Mouse (Mus musculus): ENCODE measurements around the gene Tbc1d14. TPM values are rescaled to one million over a fixed set of nuclear protein-coding genes. Genes with fewer than 3 reads are reported as not detected.
A peak's percentile ranks its signal among the peaks of the same experiment; 100 is the strongest.

Tbc1d14 gene
- polyA plus RNA-seq, 1 experiment, result 30.2 TPM

DNA sequence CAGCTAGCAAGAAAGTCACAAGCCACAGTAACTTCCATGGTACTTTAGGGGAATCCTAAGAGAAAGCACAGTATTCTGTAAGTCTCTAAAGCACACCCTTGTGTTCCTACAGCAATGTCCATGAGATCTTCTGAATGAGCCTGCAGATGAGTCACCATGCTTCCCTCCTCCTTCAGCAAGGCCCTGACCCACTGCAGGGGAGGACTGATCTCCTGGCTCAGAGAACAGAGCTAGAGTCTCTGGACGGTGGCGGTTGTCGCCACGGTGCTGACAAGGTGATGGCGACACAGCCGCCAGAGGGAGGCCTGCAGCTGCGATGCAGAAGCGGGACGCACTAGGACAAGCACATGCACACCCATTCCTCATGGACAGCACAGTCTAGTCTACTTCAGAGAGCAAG is 9.0 kb upstream of the Tbc1d14 start:
- no peak for DNase-seq
- H3K4me3 ChIP-seq (replicated peaks; ENCODE audit: extremely low read depth, low read depth, low read length), result no peak overlapping the region
- WGBS, result 83% methylated on average over 9 of the region's 9 CpGs
- TF ChIP-seq CTCF (IDR thresholded peaks at IDR 0.05; ENCODE audit: insufficient read depth, low read length) (no peak), POLR2A (IDR thresholded peaks at IDR 0.05; ENCODE audit: borderline replicate concordance, extremely low read depth, low read depth, low read length) (no peak)
- no peaks in the 10 kb centered on the region for H3K4me1 ChIP-seq (ENCODE audit: control insufficient read depth, insufficient read depth, low read length)

DNA sequence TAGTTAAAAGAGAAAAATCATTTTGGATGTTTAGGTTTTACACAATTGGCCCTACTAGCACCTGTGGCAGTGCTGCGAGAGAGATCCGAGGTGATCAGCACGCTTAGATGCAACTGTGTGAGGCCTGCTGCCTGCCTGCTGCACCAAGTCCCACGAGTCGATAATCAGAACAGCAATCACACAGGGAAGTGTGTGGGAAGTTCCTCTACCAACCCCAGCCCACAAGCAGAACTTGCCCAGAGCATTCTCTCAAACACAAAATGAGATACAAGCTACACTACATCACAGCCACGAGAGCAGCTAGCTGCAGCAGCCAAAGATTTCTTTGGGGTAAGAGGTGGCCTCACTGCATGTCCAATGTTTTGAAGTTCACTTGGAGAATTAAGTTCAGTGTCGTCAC is 8.4 kb upstream of the Tbc1d14 start:
- no peak for TF ChIP-seq POLR2A (IDR thresholded peaks at IDR 0.05; ENCODE audit: borderline replicate concordance, extremely low read depth, low read depth, low read length)
- TF ChIP-seq CTCF (IDR thresholded peaks at IDR 0.05; ENCODE audit: insufficient read depth, low read length), result no peak
- H3K4me1 ChIP-seq (ENCODE audit: control insufficient read depth, insufficient read depth, low read length), result no peaks in the 10 kb centered on the region
- DNase-seq, result no peak
- no peak overlapping the region for H3K4me3 ChIP-seq (replicated peaks; ENCODE audit: extremely low read depth, low read depth, low read length)
- 86% methylated on average over 7 of the region's 7 CpGs for WGBS

DNA sequence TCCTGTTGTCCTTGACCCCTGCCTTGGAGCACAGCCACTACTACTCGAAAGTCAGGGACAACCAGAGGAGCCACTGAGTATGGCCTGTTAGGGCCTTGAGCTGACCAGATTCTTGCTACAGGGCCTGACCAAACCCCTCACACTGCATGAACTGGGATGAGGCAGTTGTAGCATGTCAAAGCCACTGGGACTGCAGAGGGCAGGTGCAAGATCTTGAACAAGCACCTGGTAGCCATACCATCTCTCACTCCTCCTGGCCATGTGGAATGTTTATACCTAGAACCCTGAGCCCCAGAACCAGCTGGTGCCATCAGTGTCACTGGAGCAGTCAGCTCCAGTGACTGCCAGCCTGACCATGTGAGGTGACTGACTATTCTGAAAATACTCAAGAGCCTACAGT is 5.8 kb upstream of the Tbc1d14 start:
- H3K4me1 ChIP-seq (ENCODE audit: control insufficient read depth, insufficient read depth, low read length), result no peaks in the 10 kb centered on the region
- 72% methylated on average over 1 of the region's 1 CpGs for WGBS
- no peak for DNase-seq
- no peak overlapping the region for H3K4me3 ChIP-seq (replicated peaks; ENCODE audit: extremely low read depth, low read depth, low read length)
- TF ChIP-seq POLR2A (IDR thresholded peaks at IDR 0.05; ENCODE audit: borderline replicate concordance, extremely low read depth, low read depth, low read length) (no peak), CTCF (IDR thresholded peaks at IDR 0.05; ENCODE audit: insufficient read depth, low read length) (no peak)

DNA sequence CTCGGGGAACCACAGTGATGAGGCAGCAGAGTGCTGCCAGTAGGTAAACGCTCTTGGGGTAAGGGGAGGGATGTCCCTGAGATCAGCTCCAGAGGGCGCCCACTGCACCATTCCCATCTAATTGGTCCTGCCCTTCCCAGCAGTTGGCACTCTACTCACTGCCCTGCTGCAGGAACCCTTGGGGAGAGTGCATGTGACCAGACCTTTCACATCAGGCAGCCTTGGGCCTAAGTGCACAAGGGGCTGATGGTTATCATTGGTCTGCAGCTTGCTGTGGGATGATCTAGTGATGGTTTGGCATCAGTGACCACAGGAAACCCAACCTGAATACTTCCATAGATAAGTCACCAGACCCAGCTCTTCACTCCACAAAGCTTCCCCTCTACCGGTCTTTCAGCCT is 4.6 kb upstream of the Tbc1d14 start:
- WGBS, result 29% methylated on average over 4 of the region's 4 CpGs
- no peak for DNase-seq
- TF ChIP-seq CTCF (IDR thresholded peaks at IDR 0.05; ENCODE audit: insufficient read depth, low read length) (peak; percentile 41; the same call in 1 of the 2 replicates), POLR2A (IDR thresholded peaks at IDR 0.05; ENCODE audit: borderline replicate concordance, extremely low read depth, low read depth, low read length) (no peak)
- H3K4me3 ChIP-seq (replicated peaks; ENCODE audit: extremely low read depth, low read depth, low read length), result no peak overlapping the region
- H3K4me1 ChIP-seq (ENCODE audit: control insufficient read depth, insufficient read depth, low read length), result no peaks in the 10 kb centered on the region

DNA sequence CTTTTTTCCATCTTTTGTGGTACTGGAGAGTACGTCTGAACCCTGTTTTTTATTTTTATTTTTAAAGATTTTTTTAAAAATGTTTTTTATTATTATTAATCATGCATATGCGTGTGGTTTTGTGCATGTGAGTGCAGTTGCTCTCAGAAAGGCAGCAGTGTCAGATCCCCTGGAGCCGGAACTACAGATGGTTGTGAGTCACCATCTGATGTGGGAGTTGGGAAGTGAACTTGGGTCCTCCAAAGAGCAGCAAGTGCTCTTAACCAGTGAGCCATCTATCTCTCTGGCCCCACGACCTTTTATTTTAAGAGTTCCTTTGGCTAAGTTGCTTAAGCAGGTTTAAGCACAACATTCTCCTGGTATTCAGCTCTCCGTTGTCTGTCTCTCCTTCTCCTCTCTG is 3.1 kb upstream of the Tbc1d14 start:
- DNase-seq, result no peak
- TF ChIP-seq POLR2A (IDR thresholded peaks at IDR 0.05; ENCODE audit: borderline replicate concordance, extremely low read depth, low read depth, low read length), result no peak
- TF ChIP-seq CTCF (IDR thresholded peaks at IDR 0.05; ENCODE audit: insufficient read depth, low read length), result no peak
- H3K4me3 ChIP-seq (replicated peaks; ENCODE audit: extremely low read depth, low read depth, low read length), result no peak overlapping the region
- H3K4me1 ChIP-seq (ENCODE audit: control insufficient read depth, insufficient read depth, low read length), result no peaks in the 10 kb centered on the region
- 59% methylated on average over 5 of the region's 5 CpGs for WGBS

DNA sequence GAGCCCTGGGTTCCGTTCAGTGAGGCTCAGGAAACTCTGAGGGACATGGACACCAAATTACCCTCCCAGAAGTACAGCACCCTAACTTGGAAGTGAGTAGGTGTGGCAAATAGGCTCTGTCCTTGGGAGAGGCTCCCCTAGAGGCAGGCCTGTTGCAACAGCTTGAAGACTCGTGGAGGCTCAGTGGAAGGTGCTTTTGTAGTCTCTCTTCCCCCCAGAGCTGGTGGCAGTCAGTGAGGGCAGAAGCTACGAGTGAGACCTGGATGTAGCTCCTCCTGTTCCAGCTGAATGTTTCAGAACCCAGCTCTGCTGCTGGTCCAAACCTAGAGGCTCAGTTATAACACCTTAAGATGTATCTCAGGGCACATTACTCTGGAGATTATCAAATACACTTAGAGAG is 2.0 kb upstream of the Tbc1d14 start:
- no peak for TF ChIP-seq CTCF (IDR thresholded peaks at IDR 0.05; ENCODE audit: insufficient read depth, low read length)
- no peak for TF ChIP-seq POLR2A (IDR thresholded peaks at IDR 0.05; ENCODE audit: borderline replicate concordance, extremely low read depth, low read depth, low read length)
- no peak for DNase-seq
- Histone ChIP-seq H3K4me3 (replicated peaks; ENCODE audit: extremely low read depth, low read depth, low read length) (no peak overlapping the region), H3K4me1 (ENCODE audit: control insufficient read depth, insufficient read depth, low read length) (no peaks in the 10 kb centered on the region)
- WGBS, result 26% methylated on average over 3 of the region's 3 CpGs

DNA sequence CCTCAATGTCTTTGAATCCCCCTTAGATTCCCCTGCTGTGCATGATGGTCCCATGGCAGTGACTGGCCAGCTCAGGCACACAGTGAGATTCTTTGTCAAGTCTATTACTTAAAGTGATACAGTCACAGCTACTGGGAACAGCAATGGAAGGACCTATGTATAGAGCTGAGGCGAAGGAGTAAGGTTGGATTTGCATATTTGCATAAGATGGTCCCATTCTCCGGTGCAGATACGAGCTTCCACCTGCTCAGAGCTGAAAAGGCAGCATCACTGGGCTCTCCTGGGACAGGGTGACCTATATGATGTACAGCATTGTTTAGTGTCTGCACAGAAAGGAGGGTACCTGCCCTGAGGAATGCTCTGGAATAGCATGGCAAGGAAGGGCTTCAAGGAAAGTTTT is 1.3 kb upstream of the Tbc1d14 start:
- DNase-seq, result no peak
- no peaks in the 10 kb centered on the region for H3K4me1 ChIP-seq (ENCODE audit: control insufficient read depth, insufficient read depth, low read length)
- no peak overlapping the region for H3K4me3 ChIP-seq (replicated peaks; ENCODE audit: extremely low read depth, low read depth, low read length)
- 77% methylated on average over 3 of the region's 3 CpGs for WGBS
- TF ChIP-seq CTCF (IDR thresholded peaks at IDR 0.05; ENCODE audit: insufficient read depth, low read length) (no peak), POLR2A (IDR thresholded peaks at IDR 0.05; ENCODE audit: borderline replicate concordance, extremely low read depth, low read depth, low read length) (no peak)

DNA sequence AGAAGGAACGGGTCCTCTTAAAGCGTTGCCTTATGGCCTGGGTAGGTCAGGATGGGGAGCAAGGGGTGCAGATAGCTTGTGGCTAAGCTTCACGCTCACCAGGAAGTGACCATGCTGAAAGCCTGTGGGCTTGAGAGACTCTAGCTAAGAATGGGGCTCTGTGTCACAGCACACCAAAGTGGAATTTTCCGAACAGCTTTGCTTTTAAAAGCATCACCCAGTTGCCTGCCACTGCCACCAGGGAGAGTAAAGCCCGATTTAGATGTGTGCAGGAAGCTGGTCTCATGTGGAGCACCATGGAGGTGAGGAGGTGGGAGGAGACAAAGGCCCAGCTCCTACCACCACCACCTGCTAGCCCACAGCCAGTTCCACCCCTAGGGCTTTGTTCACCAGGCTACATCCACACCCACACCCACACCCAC is 2.6 kb downstream of the Tbc1d14 start:
- no peaks in the 10 kb centered on the region for H3K4me1 ChIP-seq (ENCODE audit: control insufficient read depth, insufficient read depth, low read length)
- DNase-seq, result no peak
- H3K4me3 ChIP-seq (replicated peaks; ENCODE audit: extremely low read depth, low read depth, low read length), result no peak overlapping the region
- 52% methylated on average over 5 of the region's 5 CpGs for WGBS
- no peak for TF ChIP-seq CTCF (IDR thresholded peaks at IDR 0.05; ENCODE audit: insufficient read depth, low read length)
- TF ChIP-seq POLR2A (IDR thresholded peaks at IDR 0.05; ENCODE audit: borderline replicate concordance, extremely low read depth, low read depth, low read length), result no peak

DNA sequence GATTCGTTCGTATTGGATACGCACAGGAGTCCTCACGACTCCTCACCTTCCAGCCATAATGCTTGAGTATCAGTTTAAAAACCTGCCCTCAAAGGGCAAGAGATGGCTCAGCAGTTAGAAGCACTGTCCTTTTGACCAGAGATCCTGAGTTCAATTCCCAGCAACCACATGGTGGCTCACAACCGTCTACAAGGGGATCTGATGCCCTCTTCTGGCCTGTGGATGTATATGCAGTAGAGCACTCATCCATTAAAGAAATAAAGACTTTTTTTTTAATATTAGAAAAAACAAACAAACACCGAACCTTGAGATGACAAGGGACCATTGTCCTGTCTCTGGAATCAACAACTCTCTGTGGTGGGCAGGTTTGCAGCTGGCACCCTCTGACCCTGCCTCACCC is 8.8 kb downstream of the Tbc1d14 start:
- no peak for TF ChIP-seq POLR2A (IDR thresholded peaks at IDR 0.05; ENCODE audit: borderline replicate concordance, extremely low read depth, low read depth, low read length)
- TF ChIP-seq CTCF (IDR thresholded peaks at IDR 0.05; ENCODE audit: insufficient read depth, low read length), result 0 out of 2 replicates have a peak, but pooled peaks have one; percentile 13
- WGBS, result 65% methylated on average over 6 of the region's 6 CpGs
- DNase-seq, result no peak
- H3K4me3 ChIP-seq (replicated peaks; ENCODE audit: extremely low read depth, low read depth, low read length), result no peak overlapping the region
- H3K4me1 ChIP-seq (ENCODE audit: control insufficient read depth, insufficient read depth, low read length), result 0 out of 2 replicates have a peak, but pooled peaks cover 3% of the 10 kb centered on the region

DNA sequence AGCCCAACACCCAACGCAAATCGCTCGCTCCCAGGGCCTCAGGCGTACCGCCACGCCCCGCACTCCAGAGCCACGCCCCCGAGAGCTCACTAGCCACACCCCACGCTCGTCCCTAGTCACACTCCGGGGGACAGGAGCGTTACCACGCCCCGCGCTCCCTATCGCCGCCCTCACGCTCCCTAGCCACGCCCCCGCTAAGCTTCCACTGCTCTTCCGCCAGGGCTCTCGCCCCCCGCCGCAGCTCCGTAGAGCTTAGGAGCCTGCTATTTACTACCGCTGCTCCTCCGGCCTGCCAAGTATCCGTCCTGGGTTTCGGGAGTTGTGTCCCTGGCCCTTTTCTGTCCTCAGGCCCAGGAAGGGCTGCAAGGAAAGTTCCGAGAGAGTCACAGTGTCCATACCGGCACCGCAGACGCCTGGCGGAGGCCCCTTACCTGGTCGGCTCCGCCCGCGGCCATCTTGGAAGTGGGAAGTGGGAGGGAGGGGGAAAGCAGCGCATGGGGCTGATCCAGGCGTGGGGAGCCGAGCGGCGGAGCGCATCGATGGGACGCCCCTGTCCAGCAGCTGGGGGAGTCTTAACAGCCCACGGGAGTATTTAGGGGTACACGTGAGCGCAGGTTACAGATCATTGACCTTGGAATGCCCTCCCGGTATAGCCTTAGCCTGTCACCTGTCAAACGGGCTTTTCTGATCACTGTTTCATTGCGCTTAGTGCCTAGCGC is 11.0 kb downstream of the Tbc1d14 start:
- DNase-seq, result peak; percentile 100
- WGBS, result 1% methylated on average over 54 of the region's 54 CpGs
- TF ChIP-seq CTCF (IDR thresholded peaks at IDR 0.05; ENCODE audit: insufficient read depth, low read length) (no peak), POLR2A (IDR thresholded peaks at IDR 0.05; ENCODE audit: borderline replicate concordance, extremely low read depth, low read depth, low read length) (0 out of 2 replicates have a peak, but pooled peaks have one; percentile 58)
- H3K4me3 ChIP-seq (replicated peaks; ENCODE audit: extremely low read depth, low read depth, low read length), result peak overlapping the region; percentile 99
- H3K4me1 ChIP-seq (ENCODE audit: control insufficient read depth, insufficient read depth, low read length), result 0 out of 2 replicates have a peak, but pooled peaks cover 3% of the 10 kb centered on the region

Data from lung, adult 2 months (tissue).